Mouse (Mus musculus): ENCODE measurements around the gene Cd109. TPM values are rescaled to one million over a fixed set of nuclear protein-coding genes. Genes with fewer than 3 reads are reported as not detected.

Cd109 gene
- polyA plus RNA-seq, 1 experiment from 2014 or later: 7.1 TPM

DNA sequence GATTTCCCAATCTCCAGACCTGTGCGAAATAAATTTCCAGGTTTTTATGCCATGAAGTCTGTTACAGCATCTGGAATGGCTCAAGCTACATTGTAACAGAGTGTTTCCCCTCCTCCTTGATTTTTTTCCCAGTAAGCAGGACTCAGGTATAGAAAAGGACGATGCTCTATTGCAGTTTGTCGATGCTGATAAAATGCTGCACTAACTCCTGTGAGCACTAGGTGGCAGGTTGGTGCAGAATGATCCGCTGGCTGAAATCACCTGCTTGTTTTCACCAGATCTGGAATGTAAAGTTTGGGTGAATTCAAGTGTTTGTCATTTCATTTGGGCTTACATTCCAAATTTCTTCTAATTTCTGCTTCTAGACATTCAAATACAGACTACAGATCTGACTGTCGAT is 18.5 kb upstream of the Cd109 start:
- no peak for ATAC-seq (ENCODE audit: insufficient number of reproducible peaks, insufficient read depth, low FRiP score, low TSS enrichment)

DNA sequence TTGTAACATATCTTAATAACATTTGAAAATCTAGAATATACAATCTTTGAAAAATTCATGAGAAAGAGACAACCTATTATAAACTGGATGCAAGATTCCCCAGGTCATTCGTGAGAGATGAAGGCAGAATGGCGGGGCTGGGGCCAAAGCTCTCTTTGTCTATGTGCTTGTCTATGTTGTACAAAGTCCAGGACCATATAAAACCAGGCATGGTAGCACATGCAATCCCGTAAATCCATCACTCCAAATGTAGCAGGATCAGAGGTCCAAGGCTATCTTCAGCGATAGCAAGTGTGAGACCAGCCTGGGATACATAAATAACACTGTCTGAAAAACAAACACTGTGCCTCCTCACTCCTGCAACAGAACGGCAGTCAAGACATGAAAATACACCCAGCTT is 15.4 kb upstream of the Cd109 start:
- no peak for ATAC-seq (ENCODE audit: insufficient number of reproducible peaks, insufficient read depth, low FRiP score, low TSS enrichment)
- H3K27me3 ChIP-seq: no peaks in the 10 kb centered on the region
- no peak overlapping the region for H3K27ac ChIP-seq
- no peaks in the 10 kb centered on the region for H3K9me3 ChIP-seq
- 84% methylated on average over 5 of the region's 5 CpGs for WGBS
- no peak overlapping the region for H3K9ac ChIP-seq
- no peak overlapping the region for H3K4me2 ChIP-seq (replicated peaks)
- H3K36me3 ChIP-seq: no peaks in the 10 kb centered on the region
- H3K4me3 ChIP-seq: no peak overlapping the region
- no peaks in the 10 kb centered on the region for H3K4me1 ChIP-seq

More for the DNA sequence above, 18.5 kb upstream of the Cd109 start:
- Histone ChIP-seq H3K9ac (no peak overlapping the region), H3K4me1 (no peaks in the 10 kb centered on the region), H3K36me3 (no peaks in the 10 kb centered on the region), H3K27ac (no peak overlapping the region), H3K4me2 (replicated peaks) (no peak overlapping the region), H3K9me3 (no peaks in the 10 kb centered on the region), H3K4me3 (no peak overlapping the region), H3K27me3 (no peaks in the 10 kb centered on the region)
- WGBS: 6% methylated on average over 5 of the region's 5 CpGs

DNA sequence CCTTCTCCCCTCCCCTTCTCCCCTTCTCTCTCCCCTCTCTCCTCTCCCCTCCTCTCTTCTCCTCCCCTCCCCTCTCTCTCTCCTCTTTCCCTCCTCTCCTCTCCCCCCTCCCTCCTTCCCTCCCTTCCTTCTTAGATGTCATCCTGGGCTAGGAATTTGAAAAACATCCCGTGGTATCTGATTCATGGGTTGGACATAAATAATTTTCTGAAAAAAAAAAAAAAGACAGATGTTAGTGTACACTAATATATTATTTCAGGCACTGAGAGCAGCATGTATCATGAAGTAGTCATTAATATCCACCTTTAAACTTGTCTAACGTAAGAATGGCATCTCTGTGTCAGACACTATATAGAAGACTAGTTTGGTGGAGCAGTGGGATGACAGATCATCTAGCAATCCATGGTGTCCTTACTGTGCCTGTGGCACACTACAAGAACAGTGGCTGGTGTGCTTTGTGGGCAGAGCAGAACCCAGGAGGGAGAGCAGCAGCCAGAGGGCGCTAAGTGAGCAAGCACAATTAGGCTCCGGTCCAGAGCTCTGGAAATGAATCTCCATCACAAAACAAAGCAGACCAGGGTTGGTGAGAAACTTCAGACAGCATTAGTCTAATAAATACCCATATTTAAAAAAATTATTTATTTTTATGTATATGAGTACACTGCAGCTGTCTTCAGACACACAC is 14.2 kb upstream of the Cd109 start:
- ATAC-seq (ENCODE audit: insufficient number of reproducible peaks, insufficient read depth, low FRiP score, low TSS enrichment): no peak
- H3K4me1 ChIP-seq: no peaks in the 10 kb centered on the region
- 66% methylated on average over 4 of the region's 4 CpGs for WGBS

DNA sequence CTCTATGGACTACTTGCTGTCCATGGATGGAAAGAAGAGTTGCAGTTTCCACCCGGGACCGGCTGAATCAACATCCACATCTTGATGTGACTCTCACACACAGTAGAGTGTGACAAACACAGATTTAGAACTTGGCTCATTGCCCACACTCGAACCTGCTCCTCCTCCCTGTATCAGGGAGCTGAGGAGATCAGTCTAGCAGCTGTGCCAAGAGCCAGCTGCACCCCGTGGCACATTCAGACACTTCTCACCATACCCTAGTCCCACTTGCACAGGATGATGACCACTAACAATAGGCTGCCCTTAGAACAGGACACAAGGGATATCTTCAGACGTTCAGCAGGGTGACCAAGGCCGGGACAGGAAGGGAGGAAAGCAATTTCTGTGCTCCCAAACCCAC is 1.1 kb upstream of the Cd109 start:
- no peaks in the 10 kb centered on the region for H3K9me3 ChIP-seq
- H3K4me1 ChIP-seq: peaks cover 8% of the 10 kb centered on the region; the same call in 1 of the 2 replicates
- H3K4me3 ChIP-seq: no peak overlapping the region
- no peak overlapping the region for H3K4me2 ChIP-seq (replicated peaks)
- WGBS: 60% methylated on average over 6 of the region's 6 CpGs
- ATAC-seq (ENCODE audit: insufficient number of reproducible peaks, insufficient read depth, low FRiP score, low TSS enrichment): peak; percentile 65; the same call in 1 of the 2 replicates
- 0 out of 2 replicates have a peak, but pooled peaks cover 3% of the 10 kb centered on the region for H3K27me3 ChIP-seq
- H3K9ac ChIP-seq: no peak overlapping the region
- H3K36me3 ChIP-seq: no peaks in the 10 kb centered on the region
- H3K27ac ChIP-seq: no peak overlapping the region

More for the DNA sequence above, 14.2 kb upstream of the Cd109 start:
- H3K9me3 ChIP-seq: no peaks in the 10 kb centered on the region
- no peak overlapping the region for H3K9ac ChIP-seq
- H3K4me3 ChIP-seq: no peak overlapping the region
- H3K27ac ChIP-seq: no peak overlapping the region
- no peaks in the 10 kb centered on the region for H3K27me3 ChIP-seq
- no peaks in the 10 kb centered on the region for H3K36me3 ChIP-seq
- H3K4me2 ChIP-seq (replicated peaks): no peak overlapping the region

DNA sequence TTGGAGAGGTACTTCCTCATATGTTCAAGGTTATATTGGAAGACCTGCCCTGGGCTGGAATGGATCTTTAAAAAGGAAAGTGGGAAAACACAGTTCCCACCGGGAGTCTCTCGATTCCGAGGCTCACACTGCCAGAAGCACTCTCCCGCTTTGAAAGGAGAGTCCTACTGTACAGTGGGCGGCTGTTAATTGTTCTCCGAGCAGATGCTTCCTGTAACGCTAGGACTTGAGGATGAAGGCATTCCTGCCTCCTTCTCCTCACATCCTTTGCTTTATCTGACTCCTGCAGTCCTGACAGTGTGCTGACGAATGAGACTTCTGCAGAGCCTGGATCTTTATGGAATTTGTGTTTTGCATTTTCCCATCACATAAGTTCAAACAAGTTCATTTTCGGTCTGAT is 3.9 kb downstream of the Cd109 start:
- 75% methylated on average over 9 of the region's 9 CpGs for WGBS
- Histone ChIP-seq H3K27me3 (0 out of 2 replicates have a peak, but pooled peaks cover 3% of the 10 kb centered on the region), H3K27ac (no peak overlapping the region), H3K4me3 (no peak overlapping the region), H3K36me3 (no peaks in the 10 kb centered on the region), H3K4me1 (peaks cover 8% of the 10 kb centered on the region; the same call in 1 of the 2 replicates), H3K9ac (no peak overlapping the region), H3K4me2 (replicated peaks) (no peak overlapping the region), H3K9me3 (no peaks in the 10 kb centered on the region)
- ATAC-seq (ENCODE audit: insufficient number of reproducible peaks, insufficient read depth, low FRiP score, low TSS enrichment): no peak

DNA sequence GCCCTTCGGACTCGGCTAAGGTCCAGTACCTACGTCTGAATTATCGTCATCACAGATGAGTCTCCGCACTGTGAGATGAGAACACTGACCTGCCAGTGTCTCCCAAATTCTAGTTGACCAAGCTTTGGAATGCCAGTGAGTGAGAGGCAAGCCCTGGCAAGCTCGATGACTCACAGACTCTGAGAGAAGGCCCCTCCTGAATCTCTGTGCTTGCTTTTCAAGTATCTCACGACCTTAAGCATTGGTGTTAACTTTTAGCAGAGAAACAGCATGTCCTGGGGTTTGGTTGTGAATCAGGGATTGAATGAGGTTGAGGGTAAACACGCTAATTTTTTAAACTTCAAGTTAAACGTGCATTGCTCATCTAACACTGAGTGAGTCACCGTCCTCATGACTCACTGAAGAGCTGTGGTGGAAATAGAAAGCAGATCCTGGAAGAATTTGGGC is 8.0 kb downstream of the Cd109 start:
- Histone ChIP-seq H3K27me3 (no peaks in the 10 kb centered on the region), H3K4me1 (no peaks in the 10 kb centered on the region), H3K27ac (no peak overlapping the region), H3K4me3 (no peak overlapping the region), H3K36me3 (no peaks in the 10 kb centered on the region), H3K9ac (no peak overlapping the region), H3K9me3 (no peaks in the 10 kb centered on the region), H3K4me2 (replicated peaks) (no peak overlapping the region)
- 78% methylated on average over 10 of the region's 10 CpGs for WGBS
- ATAC-seq (ENCODE audit: insufficient number of reproducible peaks, insufficient read depth, low FRiP score, low TSS enrichment): no peak

DNA sequence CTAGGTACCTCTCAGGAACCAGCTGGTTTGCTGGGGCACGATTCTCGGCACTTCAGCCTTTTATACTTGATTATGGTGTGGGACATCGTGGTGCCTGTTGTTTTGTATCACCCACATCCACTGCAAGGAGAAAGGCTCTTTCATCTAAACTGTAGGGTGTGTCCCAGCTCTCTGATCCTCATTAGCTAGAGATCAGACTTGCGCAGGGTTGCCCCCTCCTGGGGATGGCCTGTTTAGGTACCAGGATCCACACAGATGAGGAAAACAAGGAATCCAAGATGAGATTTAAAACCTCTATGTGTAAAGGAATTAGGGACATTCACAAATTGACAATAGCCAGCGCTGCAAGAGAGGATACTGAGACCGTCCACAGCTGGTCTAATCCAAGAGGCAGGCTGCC is 14.6 kb downstream of the Cd109 start:
- no peaks in the 10 kb centered on the region for H3K9me3 ChIP-seq
- no peak overlapping the region for H3K4me2 ChIP-seq (replicated peaks)
- H3K27ac ChIP-seq: no peak overlapping the region
- no peaks in the 10 kb centered on the region for H3K27me3 ChIP-seq
- H3K4me3 ChIP-seq: no peak overlapping the region
- no peaks in the 10 kb centered on the region for H3K4me1 ChIP-seq
- H3K9ac ChIP-seq: no peak overlapping the region
- no peaks in the 10 kb centered on the region for H3K36me3 ChIP-seq
- WGBS: 51% methylated on average over 6 of the region's 6 CpGs
- no peak for ATAC-seq (ENCODE audit: insufficient number of reproducible peaks, insufficient read depth, low FRiP score, low TSS enrichment)

DNA sequence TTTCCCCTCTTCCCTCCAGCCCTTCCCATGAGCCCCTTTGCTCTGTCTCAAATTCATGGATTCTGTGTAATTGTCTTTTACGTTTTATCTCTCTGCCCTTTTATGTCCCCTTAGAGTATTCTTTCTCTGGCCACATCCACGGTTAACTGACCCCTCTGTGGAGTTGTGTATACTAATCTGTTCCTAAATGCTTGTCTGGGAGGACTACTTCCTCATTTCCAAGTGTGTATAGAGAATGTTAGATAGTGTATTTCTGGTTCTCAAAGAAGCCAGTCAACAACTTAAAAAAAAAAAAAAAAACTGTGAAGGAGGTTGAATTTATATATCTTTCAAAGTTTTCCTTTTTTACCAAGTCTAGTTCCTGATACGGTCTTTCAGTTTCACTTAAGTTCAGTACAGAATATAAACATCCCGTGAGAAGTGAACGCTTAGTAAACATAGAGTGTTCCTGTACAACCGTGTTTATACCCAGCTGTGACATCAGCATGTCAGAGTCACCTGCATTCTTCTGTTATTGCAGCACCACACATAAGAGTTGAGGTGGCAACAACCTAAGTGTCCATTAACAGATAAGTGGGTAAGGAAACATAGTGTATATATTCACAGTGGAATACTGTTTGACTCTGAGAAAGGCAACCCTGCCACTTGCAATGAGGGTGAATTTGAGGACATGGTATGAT is 16.5 kb downstream of the Cd109 start:
- Histone ChIP-seq H3K4me3 (no peak overlapping the region), H3K4me2 (replicated peaks) (no peak overlapping the region), H3K27me3 (no peaks in the 10 kb centered on the region), H3K27ac (no peak overlapping the region), H3K9me3 (no peaks in the 10 kb centered on the region), H3K9ac (no peak overlapping the region), H3K4me1 (no peaks in the 10 kb centered on the region), H3K36me3 (no peaks in the 10 kb centered on the region)
- WGBS: 81% methylated on average over 6 of the region's 6 CpGs
- ATAC-seq (ENCODE audit: insufficient number of reproducible peaks, insufficient read depth, low FRiP score, low TSS enrichment): no peak

DNA sequence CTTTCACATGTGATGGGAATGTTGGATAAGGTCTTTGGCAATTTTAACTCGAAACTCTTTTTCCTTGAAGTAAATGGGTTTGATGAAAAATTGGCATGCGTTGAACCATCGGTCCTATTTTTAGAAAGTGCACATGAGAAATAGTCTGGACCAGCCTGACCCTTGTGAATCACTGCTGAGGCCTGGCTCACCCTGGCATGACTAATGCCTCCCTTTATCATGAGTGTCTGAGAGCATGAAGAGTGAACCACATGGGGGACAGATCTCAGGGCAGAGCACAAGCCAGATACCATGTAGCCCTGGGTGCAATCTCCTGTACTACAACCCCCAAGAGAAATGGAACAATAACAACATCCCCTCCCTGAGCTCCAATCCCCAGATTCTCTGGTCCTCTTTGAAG is 18.6 kb downstream of the Cd109 start:
- Histone ChIP-seq H3K4me3 (no peak overlapping the region), H3K27ac (no peak overlapping the region), H3K4me1 (no peaks in the 10 kb centered on the region), H3K4me2 (replicated peaks) (no peak overlapping the region), H3K9me3 (no peaks in the 10 kb centered on the region), H3K9ac (no peak overlapping the region), H3K27me3 (no peaks in the 10 kb centered on the region), H3K36me3 (no peaks in the 10 kb centered on the region)
- 95% methylated on average over 3 of the region's 3 CpGs for WGBS
- ATAC-seq (ENCODE audit: insufficient number of reproducible peaks, insufficient read depth, low FRiP score, low TSS enrichment): no peak

DNA sequence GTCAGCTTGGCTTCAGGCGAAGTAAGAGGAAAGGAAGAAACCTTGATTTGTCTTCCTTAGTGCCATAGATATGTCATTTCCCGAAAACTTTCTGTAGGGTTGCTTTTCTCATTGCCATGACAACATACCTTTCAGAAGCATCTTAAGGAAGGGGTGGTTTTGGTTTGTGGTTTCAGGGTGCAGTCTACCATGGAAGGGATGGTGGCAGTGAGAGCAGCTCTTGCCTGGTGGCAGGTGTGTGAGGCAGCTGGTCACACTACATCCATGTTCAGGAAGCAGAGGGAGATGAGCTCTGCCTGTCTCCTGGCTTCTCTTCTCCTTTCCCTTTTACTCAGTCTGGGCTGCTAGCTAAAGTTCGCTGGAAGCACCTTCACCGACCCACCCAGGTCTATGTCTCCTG is 26.0 kb downstream of the Cd109 start:
- 82% methylated on average over 4 of the region's 4 CpGs for WGBS
- no peaks in the 10 kb centered on the region for H3K27me3 ChIP-seq
- H3K4me3 ChIP-seq: no peak overlapping the region
- no peak overlapping the region for H3K9ac ChIP-seq
- no peaks in the 10 kb centered on the region for H3K9me3 ChIP-seq
- no peak overlapping the region for H3K4me2 ChIP-seq (replicated peaks)
- H3K4me1 ChIP-seq: no peaks in the 10 kb centered on the region
- H3K27ac ChIP-seq: no peak overlapping the region
- no peaks in the 10 kb centered on the region for H3K36me3 ChIP-seq
- ATAC-seq (ENCODE audit: insufficient number of reproducible peaks, insufficient read depth, low FRiP score, low TSS enrichment): no peak

DNA sequence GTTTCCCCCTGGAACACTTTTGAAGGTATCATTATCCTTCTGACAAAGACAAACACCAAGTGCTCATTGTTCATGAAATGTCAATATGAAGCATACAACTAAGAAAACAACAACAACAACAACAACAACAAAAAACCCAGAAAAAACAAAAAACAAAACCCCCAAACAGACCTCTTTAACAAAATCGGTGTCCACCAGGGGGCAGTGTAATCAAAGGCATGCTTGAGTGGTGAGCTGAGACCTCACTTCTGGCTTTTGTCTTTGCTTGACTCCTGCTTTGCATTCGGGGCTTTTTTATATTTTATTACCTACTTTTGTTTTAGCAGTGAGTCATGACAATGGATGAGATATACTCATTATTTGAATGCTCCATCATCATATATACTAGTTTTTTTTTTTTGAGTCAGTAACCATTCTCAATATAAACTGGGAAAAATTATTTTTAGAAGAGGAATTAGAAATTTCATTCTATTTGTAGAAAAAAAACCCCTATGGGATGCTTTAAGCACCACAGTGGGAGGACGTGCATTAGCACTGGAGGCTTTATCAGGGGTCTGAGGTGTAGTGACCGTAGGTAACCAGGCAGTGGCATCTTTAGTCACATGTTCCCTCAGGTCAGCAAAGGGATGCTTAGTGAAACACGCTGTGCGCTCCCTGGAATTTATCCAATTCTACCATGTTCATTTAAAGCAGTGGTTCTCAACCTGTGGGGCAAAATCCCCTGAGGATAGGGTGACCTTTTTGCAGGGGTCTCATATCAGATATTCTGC is 30.8 kb downstream of the Cd109 start:
- Histone ChIP-seq H3K9ac (no peak overlapping the region), H3K27ac (no peak overlapping the region), H3K4me3 (no peak overlapping the region), H3K4me2 (replicated peaks) (no peak overlapping the region), H3K27me3 (no peaks in the 10 kb centered on the region), H3K36me3 (no peaks in the 10 kb centered on the region), H3K9me3 (no peaks in the 10 kb centered on the region), H3K4me1 (no peaks in the 10 kb centered on the region)
- no peak for ATAC-seq (ENCODE audit: insufficient number of reproducible peaks, insufficient read depth, low FRiP score, low TSS enrichment)
- 46% methylated on average over 6 of the region's 6 CpGs for WGBS

DNA sequence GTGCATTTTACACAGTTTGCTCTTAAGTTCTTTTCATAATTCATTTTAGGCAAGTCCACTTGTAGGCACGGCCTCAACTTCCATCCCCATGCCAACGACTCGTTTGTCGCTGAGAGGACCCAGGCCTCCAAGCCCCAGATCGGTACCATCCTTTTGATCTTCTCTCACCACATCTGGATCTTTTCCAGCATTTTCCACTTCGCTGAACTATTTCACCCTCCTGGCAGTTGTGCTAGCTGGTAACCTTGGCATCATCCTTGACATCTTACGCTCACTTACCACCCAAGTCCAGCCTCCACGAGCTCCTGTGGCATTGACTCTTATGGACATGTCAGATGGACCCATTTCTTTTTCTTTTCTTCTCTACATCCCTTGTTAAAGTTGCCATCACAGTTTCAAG is 33.3 kb downstream of the Cd109 start:
- no peaks in the 10 kb centered on the region for H3K36me3 ChIP-seq
- H3K27ac ChIP-seq: no peak overlapping the region
- H3K27me3 ChIP-seq: no peaks in the 10 kb centered on the region
- ATAC-seq (ENCODE audit: insufficient number of reproducible peaks, insufficient read depth, low FRiP score, low TSS enrichment): no peak
- WGBS: 90% methylated on average over 8 of the region's 8 CpGs
- no peak overlapping the region for H3K4me3 ChIP-seq
- no peak overlapping the region for H3K9ac ChIP-seq
- H3K4me1 ChIP-seq: no peaks in the 10 kb centered on the region
- H3K4me2 ChIP-seq (replicated peaks): no peak overlapping the region
- H3K9me3 ChIP-seq: no peaks in the 10 kb centered on the region

All from embryonic facial prominence, embryonic 12.5 days (tissue).